Mouse (Mus musculus): ENCODE results near the gene Ncoa1.

- no peak; the same call in 1 of the 2 replicates for TF ChIP-seq CTCF (IDR thresholded peaks at IDR 0.05; ENCODE audit: borderline replicate concordance, extremely low read depth, insufficient read depth, insufficient read length)
- TF ChIP-seq POLR2A (IDR thresholded peaks at IDR 0.05; ENCODE audit: borderline replicate concordance, extremely low read depth, insufficient read depth, insufficient read length, poor library complexity, severe bottlenecking): no peak
These were observed 16.0 kb downstream of the Ncoa1 start for GRCm38 (mm10) chr12:4460990-4461389.
